Mouse (Mus musculus) lung, adult 2 months (tissue): Measurements from ENCODE around the gene Ncapd2.

ENCODE experiments used
- CTCF ChIP-seq: fragments of 200-500 bp; IDR thresholded peaks from 2 replicates; pipeline ENCODE4 v1.5.1; 2011; ENCODE audit warnings: mild to moderate bottlenecking, low read length, control low read depth; ENCODE audit not compliant: insufficient read depth
- POLR2A ChIP-seq: fragments of 200-500 bp; IDR thresholded peaks from 2 replicates; pipeline ENCODE4 v1.6.1; 2011; ENCODE audit warnings: low read depth, mild to moderate bottlenecking, control low read depth, low read length, borderline replicate concordance; ENCODE audit errors: extremely low read depth

DNA sequence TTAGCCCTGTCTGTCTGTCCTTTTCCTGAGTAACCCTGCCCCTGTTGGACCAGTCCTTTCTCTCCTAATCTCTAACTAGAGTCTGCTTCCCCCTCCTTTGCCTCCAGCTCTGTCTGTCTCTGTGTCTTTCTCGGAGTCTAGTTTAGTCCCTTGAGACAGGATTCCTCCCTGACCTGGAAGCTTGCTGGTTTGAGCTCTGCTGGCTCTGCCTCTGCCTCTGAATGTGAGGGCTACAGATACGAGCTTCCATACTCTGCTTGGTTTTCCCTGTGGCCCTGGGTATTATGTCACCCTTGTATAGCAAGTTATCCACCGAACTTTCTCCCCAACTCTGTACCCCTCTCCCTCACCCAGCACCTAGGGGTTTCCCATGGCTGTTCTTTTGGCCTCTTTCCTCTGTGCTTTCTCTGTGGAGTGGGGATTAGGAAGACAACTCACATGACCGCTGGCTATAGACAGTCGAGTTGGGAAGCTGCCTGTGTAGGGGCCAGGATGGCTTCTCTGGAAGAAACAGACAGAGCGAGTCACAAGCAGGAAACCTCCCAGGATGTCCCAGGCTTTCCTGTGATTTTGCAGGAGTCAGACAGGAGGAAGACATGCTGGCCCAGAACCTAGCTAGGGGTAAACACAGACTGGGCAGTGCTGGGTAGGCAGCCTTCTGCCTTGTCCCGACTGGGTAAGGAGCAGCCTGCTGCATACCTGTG is 42.5 kb upstream of the Ncapd2 start:
- TF ChIP-seq POLR2A = no peak; the same call in 1 of the 2 replicates
- no peak for TF ChIP-seq CTCF
